22 mouse cellular contexts compared by ENCODE assay signal in the genomic region with DNA sequence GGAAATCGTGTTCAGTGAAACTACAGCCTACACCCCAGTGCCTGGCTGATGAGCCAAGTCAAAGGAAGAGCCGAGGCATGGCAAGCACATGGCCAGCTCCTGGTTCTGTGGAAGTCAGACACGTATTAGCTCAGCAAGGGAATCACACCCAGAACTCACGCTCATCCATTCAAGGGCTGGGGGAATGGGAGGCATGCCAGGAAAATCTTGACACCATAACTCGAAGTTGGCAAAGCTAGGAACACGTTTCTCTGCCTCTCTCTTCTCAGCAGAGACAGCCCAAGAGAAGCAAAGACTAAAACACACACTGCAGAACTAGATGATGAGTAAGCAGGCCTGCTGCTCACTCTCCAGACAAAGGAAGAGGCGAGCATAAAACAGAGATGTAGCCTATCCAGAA. TPM values are rescaled to one million over a fixed set of nuclear protein-coding genes. Genes with fewer than 3 reads are reported as not detected.
DNase-seq lines count a peak whose midpoint lies in the region; ATAC-seq and TF ChIP-seq lines count a peak whose summit lies in the region.
"Had no signal": no experiment of that assay in that cellular context is flagged by ENCODE, and none has a peak within 500 bp of the region (broad histone marks: within the 10 kb centered on the region; RNA-seq: fewer than 3 reads in every experiment).

No protein-coding gene starts in this region.

- H3K4me1 ChIP-seq in lung, embryonic 14.5 days (ENCODE audit: insufficient read depth) = no peaks in the 10 kb centered on the region
- no peaks in the 10 kb centered on the region; the same call in 1 of the 2 replicates for H3K4me1 ChIP-seq in lung, adult 2 months (ENCODE audit: control insufficient read depth, insufficient read depth, low read length)
- H3K4me1 ChIP-seq in hindbrain, embryonic 14.5 days (replicated peaks; ENCODE audit: control insufficient read depth, insufficient read depth, low read length) = no peaks in the 10 kb centered on the region
- H3K4me1 ChIP-seq: hindbrain, embryonic 15.5 days; limb, embryonic 10.5 days; stomach, embryonic 15.5 days had no signal

- no peak overlapping the region for H3K4me2 ChIP-seq in lung, embryonic 14.5 days
- H3K4me2 ChIP-seq in hindbrain, embryonic 14.5 days (replicated peaks) = no peak overlapping the region
- H3K4me2 ChIP-seq: hindbrain, embryonic 15.5 days; stomach, embryonic 15.5 days had no signal

- H3K4me3 ChIP-seq in lung, embryonic 14.5 days (ENCODE audit: low read depth, low read length) = no peak overlapping the region
- no peak overlapping the region for H3K4me3 ChIP-seq in lung, adult 2 months (replicated peaks; ENCODE audit: extremely low read depth, low read depth, low read length)
- no peak overlapping the region for H3K4me3 ChIP-seq in hindbrain, embryonic 14.5 days (replicated peaks; ENCODE audit: low read length)
- H3K4me3 ChIP-seq: gastrocnemius, adult 2 months; heart, adult 2 months; hindbrain, embryonic 15.5 days; limb, embryonic 10.5 days; stomach, embryonic 15.5 days had no signal

- no peak overlapping the region for H3K9ac ChIP-seq in lung, embryonic 14.5 days
- H3K9ac ChIP-seq in hindbrain, embryonic 14.5 days = no peak overlapping the region
- H3K9ac ChIP-seq: hindbrain, embryonic 15.5 days; liver, embryonic 14.5 days; stomach, embryonic 15.5 days had no signal

- no peak for TF ChIP-seq CTCF in lung, embryonic 14.5 days (IDR thresholded peaks at IDR 0.05; ENCODE audit: low read depth)
- no peak for TF ChIP-seq CTCF in lung, adult 2 months (IDR thresholded peaks at IDR 0.05; ENCODE audit: insufficient read depth, low read length)

- WGBS in lung, embryonic 14.5 days = 53% methylated on average over 7 of the region's 7 CpGs
- WGBS in lung, adult 2 months = 46% methylated on average over 7 of the region's 7 CpGs
- WGBS in hindbrain, embryonic 14.5 days = 69% methylated on average over 7 of the region's 7 CpGs

- TF ChIP-seq POLR2A in lung, adult 2 months (IDR thresholded peaks at IDR 0.05; ENCODE audit: borderline replicate concordance, extremely low read depth, low read depth, low read length) = no peak

- peak; percentile 11 for DNase-seq in lung, embryonic 14.5 days
- no peak for DNase-seq in lung, adult 2 months
- peak; percentile 18 to 19 for DNase-seq in frontal cortex, postnatal 14 days (ENCODE audit: low spot score in 2 of 2)
- DNase-seq in left cerebral cortex, adult 9 months (ENCODE audit: low spot score in 2 of 2) = peak; percentile 31 to 40
- peak; percentile 15 for DNase-seq in right cerebral cortex, postnatal 4 days
- DNase-seq in cerebellum, adult 18-20 months = no peak
- no peak for DNase-seq in hindbrain, embryonic 14.5 days (ENCODE audit: low spot score)
- DNase-seq: cerebellum, adult 2 months; gastrocnemius, adult 2 months; heart, adult 2 months; heart, postnatal 10 days; kidney, adult 11 months; kidney, postnatal 25 days; lung, postnatal 14 days; spleen, adult 18-20 months; thymus, postnatal 25 days had no signal

- H3K36me3 ChIP-seq in lung, embryonic 14.5 days (ENCODE audit: insufficient read depth) = no peaks in the 10 kb centered on the region
- H3K36me3 ChIP-seq in hindbrain, embryonic 14.5 days (replicated peaks; ENCODE audit: control insufficient read depth, insufficient read depth) = no peaks in the 10 kb centered on the region
- H3K36me3 ChIP-seq: hindbrain, embryonic 15.5 days; limb, embryonic 10.5 days; stomach, embryonic 15.5 days had no signal

- no peaks in the 10 kb centered on the region for H3K27me3 ChIP-seq in lung, embryonic 14.5 days (ENCODE audit: insufficient read depth, low read length)
- no peaks in the 10 kb centered on the region for H3K27me3 ChIP-seq in hindbrain, embryonic 14.5 days (ENCODE audit: control insufficient read depth, insufficient read depth, low read length)
- H3K27me3 ChIP-seq: hindbrain, embryonic 15.5 days; stomach, embryonic 15.5 days had no signal

- no peak for ATAC-seq in lung, embryonic 14.5 days (ENCODE audit: insufficient read depth)
- no peak for ATAC-seq in activated CD4-positive, CD25-positive, alpha-beta regulatory T cell, adult 4 months
- ATAC-seq in hindbrain, embryonic 14.5 days (ENCODE audit: low FRiP score) = no peak
- ATAC-seq: CD4-positive, CD25-positive, alpha-beta regulatory T cell, adult 4 months had no signal

- no peak overlapping the region for H3K27ac ChIP-seq in lung, embryonic 14.5 days (ENCODE audit: low read depth)
- H3K27ac ChIP-seq in hindbrain, embryonic 14.5 days = no peak overlapping the region
- H3K27ac ChIP-seq: gastrocnemius, adult 2 months; heart, adult 2 months; hindbrain, embryonic 15.5 days; limb, embryonic 10.5 days; liver, embryonic 14.5 days; stomach, embryonic 15.5 days had no signal

- H3K9me3 ChIP-seq in lung, embryonic 14.5 days (ENCODE audit: low read depth, low read length) = no peaks in the 10 kb centered on the region
- H3K9me3 ChIP-seq in hindbrain, embryonic 14.5 days (ENCODE audit: control insufficient read depth, low read length) = no peaks in the 10 kb centered on the region
- H3K9me3 ChIP-seq: hindbrain, embryonic 15.5 days; limb, embryonic 10.5 days; stomach, embryonic 15.5 days had no signal

RNA-seq across cellular contexts. Expression of gene Ypel5, which starts 53.5 kb away (rescaled TPM):
- 36.4 and 38.1 TPM in 2 replicates for polyA plus RNA-seq in lung, embryonic 14.5 days (2014; fragmentation: Nextera tagmentation; extraction: Ambion mirVana)
- polyA plus RNA-seq in lung, adult 2 months (2012; rRNA removed) = 17.1 and 19.7 TPM in 2 replicates
- polyA plus RNA-seq in activated CD4-positive, CD25-positive, alpha-beta regulatory T cell, adult 4 months (2017; shearing (Covaris generic)) = 10 to 100 TPM; 81.9 to 84.1 TPM
- 118 TPM in 2 replicates for polyA plus RNA-seq in hindbrain, embryonic 14.5 days (2014; fragmentation: Nextera tagmentation; extraction: Ambion mirVana)

Comparison
In these comparisons a context has a peak if more than half of its experiments do, and no peak if none do; other contexts are left out.
1. DNase-seq: peak in lung, embryonic 14.5 days (single experiment), frontal cortex, postnatal 14 days (2 of 2), left cerebral cortex, adult 9 months (2 of 2) and right cerebral cortex, postnatal 4 days (single experiment); none in lung, adult 2 months (single experiment), cerebellum, adult 18-20 months (0 of 2) and hindbrain, embryonic 14.5 days (single experiment).